1 mouse cellular context compared by ENCODE assay signal in genomic region chr11:97997387-97997960, GRCm38 (mm10).
TF ChIP-seq lines count a peak whose summit lies in the region.

No protein-coding gene starts in this region.

TF ChIP-seq in CH12.LX, 34 proteins besides CTCF, POLR2A, EP300 and RAD21:
- TF ChIP-seq NRF1 (IDR thresholded peaks at IDR 0.05; ENCODE audit: low read depth, low read length) (no peak), E2F4 (IDR thresholded peaks at IDR 0.05; ENCODE audit: insufficient replicate concordance, low read depth, low read length) (no peak), PAX5 (IDR thresholded peaks at IDR 0.05; ENCODE audit: low read length) (no peak), MEF2A (IDR thresholded peaks at IDR 0.05; ENCODE audit: borderline replicate concordance, low read depth, low read length) (no peak), ZNF384 (IDR thresholded peaks at IDR 0.05; ENCODE audit: low read depth, low read length) (peak; percentile 81), ZMIZ1 (IDR thresholded peaks at IDR 0.05; ENCODE audit: low read depth, low read length) (no peak), IRF4 (IDR thresholded peaks at IDR 0.05; ENCODE audit: low read depth, low read length) (peak; percentile 43; the same call in 1 of the 2 replicates), KAT2A (IDR thresholded peaks at IDR 0.05; ENCODE audit: insufficient replicate concordance, low read length) (no peak), UBTF (IDR thresholded peaks at IDR 0.05; ENCODE audit: low read depth, low read length) (0 out of 2 replicates have a peak, but pooled peaks have one; percentile 29), TBP (conservative IDR thresholded peaks at IDR 0.05; ENCODE audit: low read depth, low read length) (no peak), SMC3 (IDR thresholded peaks at IDR 0.05; ENCODE audit: low read depth, low read length) (no peak), TCF12 (IDR thresholded peaks at IDR 0.05; ENCODE audit: low read depth, low read length) (no peak), BHLHE40 (IDR thresholded peaks at IDR 0.05; ENCODE audit: low read depth, low read length) (peak; percentile 72), JUND (conservative IDR thresholded peaks at IDR 0.05; ENCODE audit: low read depth, low read length) (no peak), MYC (IDR thresholded peaks at IDR 0.05; ENCODE audit: low read depth, low read length) (0 out of 2 replicates have a peak, but pooled peaks have one; percentile 27), GABPA (IDR thresholded peaks at IDR 0.05; ENCODE audit: insufficient replicate concordance, low read depth, low read length) (no peak), MAZ (IDR thresholded peaks at IDR 0.05; ENCODE audit: low read depth, low read length) (no peak), MAFK (IDR thresholded peaks at IDR 0.05; ENCODE audit: insufficient replicate concordance, low read length) (no peak), MXI1 (IDR thresholded peaks at IDR 0.05; ENCODE audit: low read depth, low read length) (no peak)
